Mouse (Mus musculus) forebrain, postnatal 0 days (tissue): Measurements from ENCODE around the gene Rabl3. TPM values are rescaled to one million over a fixed set of nuclear protein-coding genes. Genes with fewer than 3 reads are reported as not detected.

Source experiments
- ATAC-seq: fragments of 200-750 bp; cut with Nextera tagmentation; 2 replicates; pipeline ENCODE4 v1.8.0; 2017; ENCODE audit warnings: mild to moderate bottlenecking, moderate library complexity
- DNase-seq: peaks from one replicate; pipeline ENCODE4 v3.0.0-alpha.2; 2015
- H3K27ac ChIP-seq: fragments of 300-500 bp; sonication (generic); 2 replicates; pipeline ENCODE4 v1.5.1; 2014; ENCODE audit warnings: low read depth, mild to moderate bottlenecking, antibody characterized with exemption, low read length, moderate library complexity, mixed read lengths
- H3K27me3 ChIP-seq: fragments of 300-500 bp; sonication (generic); 2 replicates; pipeline ENCODE4 v1.6.1; 2014; ENCODE audit warnings: mild to moderate bottlenecking, low read length, mixed read lengths; ENCODE audit not compliant: insufficient read depth
- H3K36me3 ChIP-seq: fragments of 300-500 bp; sonication (generic); 2 replicates; pipeline ENCODE4 v1.6.1; 2014; ENCODE audit warnings: mild to moderate bottlenecking, moderate library complexity; ENCODE audit not compliant: insufficient read depth
- H3K4me1 ChIP-seq: fragments of 300-500 bp; sonication (generic); 2 replicates; pipeline ENCODE4 v1.6.1; 2014; ENCODE audit warnings: antibody characterized with exemption; ENCODE audit not compliant: insufficient read depth
- H3K4me2 ChIP-seq: fragments of 300-500 bp; sonication (generic); 2 replicates; pipeline ENCODE4 v1.6.1; 2014; ENCODE audit warnings: low read depth, mild to moderate bottlenecking, moderate library complexity
- H3K4me3 ChIP-seq: fragments of 300-500 bp; sonication (generic); 2 replicates; pipeline ENCODE4 v1.5.1; 2014; ENCODE audit warnings: low read depth, low read length, mixed read lengths
- H3K9ac ChIP-seq: fragments of 300-500 bp; sonication (generic); 2 replicates; pipeline ENCODE4 v1.6.1; 2014; ENCODE audit warnings: mild to moderate bottlenecking
- H3K9me3 ChIP-seq: fragments of 300-500 bp; sonication (generic); 2 replicates; pipeline ENCODE4 v1.6.1; 2016; ENCODE audit warnings: low read length
- CTCF ChIP-seq: sonication (generic); IDR thresholded peaks from 2 replicates; pipeline ENCODE4 v1.5.1; 2016; ENCODE audit warnings: antibody characterized with exemption, control low read depth, low read depth
- WGBS: fragments of 180-500 bp; shearing (Covaris S2); extraction: QIAGEN DNeasy Blood & Tissue Kit; methylation state at CpG from one replicate; pipeline ENCODE4 v1.1.7; 2014; 5-methylcytosine and 5-hydroxymethylcytosine counted together
- polyA plus RNA-seq: library from polyadenylated mRNA; unstranded; fragments of >200 nt; fragmentation: Nextera tagmentation; extraction: Ambion mirVana; gene quantifications from 2 replicates; pipeline ENCODE4 v1.2.1, GENCODE M21; 2015
- total RNA-seq: library from RNA; depleted of rRNA; stranded (reverse); fragments of >200 nt; gene quantifications from 2 replicates; pipeline ENCODE4 v1.2.3, GENCODE M21; 2014

Gene Rabl3
- total and polyA plus RNA-seq, 2 experiments from 2014 or later: 8.2 to 12.4 TPM

GRCm38 (mm10) chr16:37550266-37550665 lies 10.6 kb downstream of the Rabl3 start:
- ATAC-seq (no peak), DNase-seq (no peak)
- Histone ChIP-seq H3K27me3 (no peaks in the 10 kb centered on the region), H3K4me1 (no peaks in the 10 kb centered on the region), H3K36me3 (no peaks in the 10 kb centered on the region), H3K9ac (no peak overlapping the region), H3K4me3 (no peak overlapping the region), H3K27ac (no peak overlapping the region), H3K9me3 (no peaks in the 10 kb centered on the region), H3K4me2 (no peak overlapping the region)
- WGBS: 66% methylated on average over 3 of the region's 3 CpGs
- TF ChIP-seq CTCF: no peak

- H3K36me3 ChIP-seq: no peaks in the 10 kb centered on the region
- H3K27me3 ChIP-seq: no peaks in the 10 kb centered on the region
- no peak overlapping the region for H3K4me2 ChIP-seq
- DNase-seq (no peak), ATAC-seq (no peak)
- H3K27ac ChIP-seq: no peak overlapping the region
- TF ChIP-seq CTCF: no peak
- H3K9ac ChIP-seq: no peak overlapping the region
- H3K4me1 ChIP-seq: no peaks in the 10 kb centered on the region
- no peak overlapping the region for H3K4me3 ChIP-seq
- 96% methylated on average over 2 of the region's 2 CpGs for WGBS
- no peaks in the 10 kb centered on the region for H3K9me3 ChIP-seq
These were observed 11.3 kb downstream of the Rabl3 start for GRCm38 (mm10) chr16:37550981-37551380.

GRCm38 (mm10) chr16:37552824-37553223 lies 13.1 kb downstream of the Rabl3 start:
- no peak for DNase-seq
- H3K27ac ChIP-seq: no peak overlapping the region
- H3K27me3 ChIP-seq: no peaks in the 10 kb centered on the region
- H3K4me1 ChIP-seq: no peaks in the 10 kb centered on the region
- no peak overlapping the region for H3K4me2 ChIP-seq
- H3K9me3 ChIP-seq: no peaks in the 10 kb centered on the region
- peaks cover 4% of the 10 kb centered on the region; the same call in 1 of the 2 replicates for H3K36me3 ChIP-seq
- no peak for ATAC-seq
- no peak for TF ChIP-seq CTCF
- WGBS: 91% methylated on average over 3 of the region's 3 CpGs
- no peak overlapping the region for H3K4me3 ChIP-seq
- no peak overlapping the region for H3K9ac ChIP-seq

DNA sequence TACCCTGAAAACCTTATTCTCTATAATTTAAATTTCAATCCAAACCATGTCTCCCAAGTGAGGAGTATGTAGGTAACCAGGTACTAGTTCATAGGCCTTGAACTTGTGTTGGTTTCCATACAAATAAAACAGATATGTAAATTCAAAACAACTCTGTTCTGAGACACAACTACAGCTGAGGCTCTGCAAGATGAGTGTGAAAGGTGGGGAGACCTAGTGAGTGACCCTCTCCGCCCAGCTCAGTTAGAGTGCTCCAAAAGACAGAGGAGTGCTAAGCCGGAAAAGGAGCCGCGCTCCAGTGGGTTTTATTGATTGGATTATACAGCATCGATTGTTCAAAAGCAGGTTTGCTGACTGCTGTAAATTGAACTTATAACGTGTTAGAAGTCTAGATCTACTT lies 22.7 kb downstream of the Rabl3 start:
- H3K4me3 ChIP-seq: no peak overlapping the region
- no peak for TF ChIP-seq CTCF
- no peak overlapping the region for H3K27ac ChIP-seq
- 55% methylated on average over 6 of the region's 6 CpGs for WGBS
- DNase-seq (no peak), ATAC-seq (no peak)
- no peaks in the 10 kb centered on the region for H3K9me3 ChIP-seq
- 0 out of 2 replicates have a peak, but pooled peaks cover 12% of the 10 kb centered on the region for H3K4me1 ChIP-seq
- H3K27me3 ChIP-seq: no peaks in the 10 kb centered on the region
- H3K4me2 ChIP-seq: no peak overlapping the region
- no peak overlapping the region for H3K9ac ChIP-seq
- H3K36me3 ChIP-seq: peaks cover 8% of the 10 kb centered on the region; the same call in 1 of the 2 replicates

DNA sequence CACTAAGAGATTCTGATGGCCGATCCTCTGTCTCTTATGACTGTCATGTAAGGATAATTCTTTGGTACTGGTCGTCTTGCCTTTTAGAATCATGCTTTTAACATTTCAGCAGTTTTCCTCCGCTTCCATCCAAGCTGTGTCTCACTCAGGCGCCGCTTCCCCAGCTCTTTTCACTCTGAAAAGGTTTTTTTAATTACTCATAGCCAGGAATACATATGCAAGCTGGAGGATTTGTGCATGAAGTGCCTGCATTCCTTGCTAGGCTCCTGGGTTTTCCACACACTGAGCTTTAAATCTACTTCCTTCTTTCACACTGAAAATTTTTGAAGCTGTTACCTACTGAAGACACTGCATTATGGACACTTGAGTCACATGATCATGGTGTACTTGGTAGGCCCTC lies 23.3 kb downstream of the Rabl3 start:
- 66% methylated on average over 5 of the region's 5 CpGs for WGBS
- Histone ChIP-seq H3K9me3 (no peaks in the 10 kb centered on the region), H3K4me2 (no peak overlapping the region), H3K4me1 (0 out of 2 replicates have a peak, but pooled peaks cover 12% of the 10 kb centered on the region), H3K9ac (no peak overlapping the region), H3K27me3 (no peaks in the 10 kb centered on the region), H3K4me3 (no peak overlapping the region), H3K36me3 (peaks cover 4% of the 10 kb centered on the region; the same call in 1 of the 2 replicates), H3K27ac (peak overlapping the region; percentile 45)
- TF ChIP-seq CTCF: no peak
- ATAC-seq (peak; percentile 21; the same call in 1 of the 2 replicates), DNase-seq (no peak)

GRCm38 (mm10) chr16:37565117-37565516 lies 25.4 kb downstream of the Rabl3 start:
- H3K27ac ChIP-seq: no peak overlapping the region
- TF ChIP-seq CTCF: no peak
- H3K4me1 ChIP-seq: 0 out of 2 replicates have a peak, but pooled peaks cover 12% of the 10 kb centered on the region
- H3K9ac ChIP-seq: no peak overlapping the region
- 95% methylated on average over 1 of the region's 1 CpGs for WGBS
- no peak for ATAC-seq
- no peaks in the 10 kb centered on the region for H3K9me3 ChIP-seq
- no peak overlapping the region for H3K4me3 ChIP-seq
- H3K36me3 ChIP-seq: no peaks in the 10 kb centered on the region
- no peak overlapping the region for H3K4me2 ChIP-seq
- no peaks in the 10 kb centered on the region for H3K27me3 ChIP-seq
- no peak for DNase-seq

GRCm38 (mm10) chr16:37566107-37566506 lies 26.4 kb downstream of the Rabl3 start:
- Histone ChIP-seq H3K36me3 (no peaks in the 10 kb centered on the region), H3K9ac (peak overlapping the region; percentile 14; the same call in 1 of the 2 replicates), H3K27ac (peak overlapping the region; percentile 42), H3K9me3 (no peaks in the 10 kb centered on the region), H3K4me2 (no peak overlapping the region), H3K27me3 (no peaks in the 10 kb centered on the region), H3K4me3 (no peak overlapping the region), H3K4me1 (0 out of 2 replicates have a peak, but pooled peaks cover 12% of the 10 kb centered on the region)
- WGBS: 45% methylated on average over 6 of the region's 6 CpGs
- peak; percentile 66 for ATAC-seq
- TF ChIP-seq CTCF: no peak
- DNase-seq: peak; percentile 66
